Mouse (Mus musculus) thymus, postnatal 14 days (tissue): ENCODE data around the gene Slc9a9.

Experiments used
- DNase-seq: peaks from one replicate; pipeline ENCODE4 v3.0.0; 2021

The Slc9a9 gene

DNA sequence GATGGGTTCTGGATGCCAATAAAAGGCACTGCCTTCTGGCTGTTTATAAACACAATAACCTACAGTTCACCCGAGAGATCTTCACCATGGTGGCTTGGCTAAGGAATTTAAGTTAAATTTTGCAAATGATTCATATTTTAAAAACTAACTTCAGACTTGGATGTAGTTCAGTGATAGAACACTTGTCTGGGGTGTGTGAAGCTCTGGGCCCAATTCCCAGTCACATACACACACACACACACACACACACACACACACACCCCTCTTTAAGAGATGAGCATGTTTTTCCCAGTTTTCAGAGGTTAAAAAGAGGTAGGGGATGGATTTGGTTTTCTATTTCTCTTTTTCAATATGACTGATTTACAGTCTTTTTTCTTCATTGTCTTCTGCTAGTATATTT lies 15.9 kb downstream of the Slc9a9 start:
- DNase-seq = no peak

DNA sequence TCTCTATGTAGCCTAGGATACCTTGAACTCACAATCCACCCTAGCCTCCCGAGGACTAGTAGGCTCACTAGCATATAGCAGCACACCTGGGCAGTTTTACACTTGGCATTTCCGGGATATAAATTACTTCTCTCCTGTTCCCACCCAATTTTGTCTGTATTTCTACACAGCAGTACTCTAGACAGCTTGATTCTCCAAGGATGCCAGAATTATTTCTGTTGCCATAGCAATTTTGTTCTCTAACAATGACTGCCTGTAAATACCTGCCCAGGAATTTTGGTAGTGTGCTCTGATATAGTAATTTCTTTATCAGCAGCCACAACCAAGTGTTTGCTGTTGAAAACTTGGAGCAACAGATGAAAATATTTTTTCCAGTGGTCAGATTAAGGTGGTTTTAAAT lies 16.7 kb downstream of the Slc9a9 start:
- DNase-seq = no peak

DNA sequence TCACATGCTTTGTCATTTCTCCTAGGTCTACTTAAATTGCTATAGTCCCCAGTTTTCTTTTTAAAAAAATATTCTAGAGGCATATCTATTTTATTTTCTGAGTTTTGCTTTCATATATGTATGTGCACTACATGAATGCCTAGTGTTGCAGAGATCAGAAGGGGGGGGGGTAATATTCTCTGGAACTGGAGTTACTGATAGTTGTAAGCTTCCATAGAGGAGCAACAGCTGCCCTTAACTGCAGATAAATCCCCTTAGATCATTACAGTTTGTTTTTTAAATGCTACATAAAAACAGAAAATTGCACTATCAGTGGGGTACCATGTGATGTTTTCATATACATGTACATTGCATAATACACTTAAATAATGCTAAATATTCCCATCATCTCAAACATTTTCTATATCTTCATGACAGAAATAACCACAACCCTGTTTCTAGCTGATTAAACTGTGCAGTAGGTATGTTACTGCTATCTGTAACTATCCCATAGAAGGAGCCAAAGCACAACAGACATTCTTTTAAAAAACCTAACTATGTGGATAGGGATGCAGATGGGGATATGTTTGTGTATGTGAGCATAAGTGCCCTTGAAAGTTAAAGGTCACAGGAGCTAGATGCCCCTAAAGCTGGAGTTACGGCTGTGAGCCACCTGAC lies 17.6 kb downstream of the Slc9a9 start:
- DNase-seq = no peak

DNA sequence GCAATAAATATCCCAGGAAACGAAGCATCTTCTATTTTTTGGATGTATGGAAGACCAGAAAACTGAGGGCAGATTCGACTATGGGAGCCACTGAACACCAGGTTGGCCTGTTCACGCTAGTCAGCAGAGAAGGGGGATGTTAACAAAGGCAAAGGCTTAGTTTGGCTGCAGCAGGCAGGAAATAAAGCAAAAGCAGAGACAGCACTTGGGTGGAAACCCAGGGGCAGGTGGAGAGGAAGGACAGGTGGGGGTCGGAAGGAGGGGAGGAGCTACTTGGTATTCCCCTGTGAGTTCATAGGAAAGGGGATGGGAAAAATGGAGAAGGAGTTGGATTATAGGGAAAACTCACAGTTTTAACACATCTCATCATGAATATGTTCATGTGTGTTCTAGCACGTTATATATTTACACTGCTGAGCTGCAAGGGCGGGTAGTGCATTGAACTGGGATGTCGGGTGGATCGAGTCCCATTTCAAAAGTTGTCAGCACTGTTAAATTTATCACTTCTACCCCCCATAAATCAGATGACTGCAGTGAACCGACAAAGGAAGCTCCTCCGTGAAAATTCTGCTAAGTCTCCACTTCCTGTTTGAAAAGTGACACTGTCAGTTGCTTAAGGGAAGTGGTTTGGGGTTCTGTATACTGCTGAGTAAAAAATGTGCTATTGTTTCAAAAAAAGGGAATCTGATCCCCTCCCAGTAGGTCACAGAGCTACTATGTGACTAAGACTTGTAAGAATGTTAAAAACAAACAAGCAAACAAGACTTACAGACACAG lies 21.8 kb downstream of the Slc9a9 start:
- peak; percentile 70 for DNase-seq

DNA sequence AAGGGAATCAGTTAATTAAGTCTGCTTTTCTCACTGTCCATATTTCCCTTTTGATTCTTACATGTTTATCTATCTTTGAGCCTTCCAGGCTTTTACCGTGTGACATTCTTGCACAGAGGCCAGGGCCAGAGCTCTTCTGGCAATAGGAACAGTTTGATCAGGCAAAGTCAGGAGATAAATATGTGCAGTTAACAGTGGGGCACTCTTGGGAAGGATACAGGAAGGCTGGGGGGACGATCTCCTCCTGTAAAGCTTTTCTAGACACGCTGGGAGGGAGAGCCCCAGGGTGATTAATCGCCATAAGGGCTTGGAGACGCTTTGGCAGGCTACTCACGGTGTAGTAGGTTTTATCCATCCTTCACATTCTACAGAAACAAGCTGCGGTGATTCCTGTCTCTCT lies 22.4 kb downstream of the Slc9a9 start:
- DNase-seq = no peak

DNA sequence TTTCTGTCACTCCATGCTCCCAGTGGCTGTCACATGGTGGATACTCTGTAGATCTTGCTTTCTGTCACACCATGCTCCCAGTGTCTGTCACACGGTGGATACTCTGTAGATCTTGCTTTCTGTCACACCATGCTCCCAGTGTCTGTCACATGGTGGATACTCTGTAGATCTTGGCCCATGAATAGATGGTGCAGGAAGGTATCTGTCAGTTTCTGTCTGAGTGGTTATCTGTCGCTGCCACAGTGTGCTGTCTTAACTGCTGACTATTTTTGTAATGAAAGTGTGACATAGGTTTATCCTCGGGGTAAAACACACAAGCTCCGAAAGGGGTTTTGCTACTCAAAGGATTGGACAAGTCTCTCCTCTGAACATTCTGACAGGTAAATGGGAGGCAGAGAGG lies 24.5 kb downstream of the Slc9a9 start:
- no peak for DNase-seq

DNA sequence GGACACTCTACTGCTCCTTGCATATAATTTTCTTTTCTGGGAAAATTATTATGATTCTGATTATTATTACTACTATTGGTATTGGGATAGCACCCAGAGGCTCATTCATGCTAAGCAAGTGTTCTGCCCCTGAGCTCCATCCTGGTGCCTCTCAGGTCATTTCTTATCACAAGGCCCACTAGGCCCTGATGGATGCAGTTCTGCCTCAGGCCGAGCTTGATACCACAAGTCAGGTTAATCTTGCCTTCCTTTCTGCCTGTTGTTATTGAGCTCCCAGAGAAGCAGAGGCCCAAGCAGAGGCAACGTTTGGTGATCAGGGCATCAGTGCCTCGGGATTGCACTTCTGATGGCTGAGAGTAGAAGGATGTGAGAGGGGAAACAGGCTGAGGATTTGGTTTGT lies 25.3 kb downstream of the Slc9a9 start:
- DNase-seq = no peak

DNA sequence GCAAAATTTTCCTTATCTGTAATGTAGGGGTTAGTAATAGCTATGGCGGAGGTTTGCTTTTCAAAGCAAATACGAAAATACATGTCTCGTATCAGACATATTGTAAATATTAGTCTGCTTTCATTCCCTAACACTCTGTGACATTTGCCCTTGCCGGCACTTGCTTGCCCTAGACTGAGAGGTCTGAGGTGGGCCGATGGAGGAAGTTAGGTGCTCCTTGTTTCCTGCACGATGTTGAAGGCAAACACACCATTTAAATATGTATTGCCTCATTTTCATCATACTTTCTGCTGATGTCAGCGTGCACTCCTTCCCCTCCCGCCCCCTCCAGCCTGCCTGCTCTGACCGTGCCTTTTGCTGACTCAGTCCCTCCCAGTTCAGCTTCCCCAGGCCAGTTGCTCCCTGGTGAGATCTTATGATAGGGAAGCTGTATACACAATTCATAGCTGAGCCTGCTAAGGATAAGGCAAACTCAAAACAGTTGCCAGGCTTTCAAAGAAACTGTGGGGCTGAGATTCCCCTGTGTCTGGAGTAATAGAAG lies 26.9 kb downstream of the Slc9a9 start:
- peak; percentile 50 for DNase-seq

DNA sequence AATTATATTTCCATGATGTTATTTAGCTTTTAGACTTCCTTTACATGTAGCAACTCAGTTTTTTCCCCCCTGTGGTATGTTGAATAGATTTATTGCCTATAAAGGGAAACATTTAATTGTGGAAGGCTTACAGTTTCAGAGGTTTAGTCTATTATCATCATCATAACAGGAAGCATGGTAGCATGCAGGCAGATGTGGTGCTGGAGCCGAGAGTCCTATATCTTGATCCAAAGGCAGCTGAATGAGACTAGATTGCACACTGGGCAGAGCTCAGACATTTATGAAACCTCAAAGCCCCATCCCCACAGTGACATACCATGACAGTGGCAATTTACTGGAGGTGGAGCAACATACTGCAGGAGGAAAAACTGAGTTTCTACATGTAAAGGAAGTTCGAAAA lies 28.5 kb downstream of the Slc9a9 start:
- no peak for DNase-seq

DNA sequence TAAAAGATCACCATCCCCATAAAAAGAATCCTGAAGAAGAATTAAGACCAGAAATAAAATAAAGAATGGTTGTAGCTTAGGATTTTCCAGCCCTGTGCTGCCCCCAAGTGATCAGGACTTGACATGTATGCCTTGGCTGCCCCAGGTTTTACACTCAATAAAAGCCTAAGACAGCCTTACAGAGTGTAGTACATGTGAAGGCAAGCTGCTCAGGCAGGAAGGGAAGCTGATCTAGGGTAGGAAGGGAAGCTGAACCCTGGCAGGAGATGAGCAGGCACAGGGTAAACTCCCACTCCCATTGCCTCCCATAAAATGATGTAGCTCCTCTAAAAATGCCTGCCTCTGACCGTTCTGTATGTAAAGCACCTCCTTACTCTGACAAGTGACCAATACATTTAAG lies 30.8 kb downstream of the Slc9a9 start:
- peak; percentile 69 for DNase-seq

DNA sequence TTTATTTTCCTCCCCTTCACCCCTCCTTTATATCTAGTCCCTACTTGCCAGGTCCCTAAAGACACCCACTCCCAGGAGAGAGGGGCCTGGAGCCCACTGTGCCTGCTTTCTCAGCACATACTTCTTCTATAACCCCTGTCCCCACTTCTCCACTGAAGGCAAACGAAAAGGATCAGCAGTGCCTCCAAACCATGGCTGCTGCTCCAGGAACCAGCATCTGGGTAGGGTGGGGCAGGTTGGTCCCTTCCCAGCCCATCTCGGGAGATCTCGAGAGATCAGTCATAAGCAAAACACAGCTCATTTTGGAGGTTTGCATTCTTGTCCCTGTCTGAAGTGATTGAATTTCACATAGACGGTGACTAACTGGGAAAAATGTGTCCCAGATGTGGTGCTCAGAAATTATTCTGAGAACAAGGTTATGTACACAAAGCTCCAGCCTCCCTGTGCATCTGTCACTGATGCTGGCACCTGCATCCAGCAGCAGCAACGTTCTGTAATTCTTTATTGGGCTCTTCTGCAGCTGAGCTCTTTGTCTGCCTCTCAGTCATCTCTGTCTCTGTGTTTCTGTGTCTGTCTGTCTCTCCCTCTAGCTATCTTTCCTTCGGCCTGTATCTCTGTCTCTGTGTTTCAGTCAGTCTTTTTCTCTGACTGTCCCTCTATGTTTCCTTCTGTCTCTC lies 31.6 kb downstream of the Slc9a9 start:
- peak; percentile 2 for DNase-seq

DNA sequence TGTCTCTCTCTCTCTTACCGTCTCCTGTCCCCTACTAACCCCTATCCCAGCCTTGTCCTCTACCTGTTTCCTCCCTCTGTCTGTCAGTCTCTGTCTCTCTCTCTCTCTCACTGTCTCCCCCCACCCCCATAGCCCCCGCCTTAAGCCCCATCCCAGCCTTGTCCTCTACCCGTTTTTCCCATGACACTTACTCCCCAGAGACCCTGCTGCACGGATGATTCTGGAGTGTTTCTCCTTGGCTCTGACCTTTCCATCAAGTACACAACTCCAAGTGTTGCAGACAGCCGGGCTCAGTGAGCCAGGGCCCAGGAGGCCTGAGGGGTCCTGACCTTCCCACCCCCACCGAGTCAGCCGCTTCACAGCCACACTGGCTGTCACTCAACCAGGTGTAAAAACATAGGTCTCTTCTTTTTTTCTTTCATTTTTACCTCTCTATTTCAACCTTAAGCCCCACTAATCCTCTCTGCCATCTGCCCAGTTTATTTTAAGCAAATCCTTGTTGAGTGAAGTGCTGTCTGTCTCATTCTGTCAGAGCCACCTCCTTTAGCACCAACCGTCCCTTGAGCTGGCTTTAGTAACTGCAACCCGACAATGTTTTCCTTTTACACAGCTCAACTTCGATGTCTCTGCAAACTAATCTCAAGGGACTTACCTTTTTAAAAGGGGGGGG lies 32.4 kb downstream of the Slc9a9 start:
- no peak for DNase-seq

DNA sequence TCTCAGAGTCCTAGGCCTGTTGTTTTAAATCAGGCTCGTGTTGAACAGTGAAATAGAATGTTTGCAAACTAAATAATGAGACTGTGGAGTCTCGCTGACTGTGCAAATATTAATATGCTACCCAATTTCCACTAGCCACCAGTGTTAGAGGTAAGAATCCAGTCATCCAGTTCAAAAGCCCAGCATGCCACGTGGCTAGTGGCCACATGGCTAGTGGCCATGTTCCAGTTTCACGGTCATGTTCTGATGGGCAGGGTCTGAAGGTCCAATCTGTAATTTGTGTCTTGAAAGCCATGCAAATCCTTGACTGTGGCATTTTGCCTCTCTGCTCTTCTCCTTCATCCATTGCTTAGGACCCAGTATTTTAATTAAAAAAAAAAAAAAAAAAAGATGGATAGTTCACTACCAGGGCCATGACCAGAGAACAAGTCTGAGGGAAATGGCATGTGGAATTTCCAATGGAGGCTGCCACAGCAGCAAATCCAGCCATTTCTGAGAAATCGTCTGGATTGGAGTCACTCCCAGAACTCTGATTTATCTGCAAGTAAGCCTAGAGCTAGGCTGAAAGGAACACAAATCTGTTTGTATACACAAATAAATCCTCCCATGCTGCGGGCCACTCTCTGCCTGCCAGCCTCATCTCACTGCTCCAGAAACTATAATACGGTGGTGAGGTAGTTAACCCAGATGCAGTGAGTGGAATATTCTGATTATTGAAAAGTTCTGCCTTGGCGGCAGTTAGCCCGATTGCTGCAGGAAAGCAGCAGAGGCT lies 35.5 kb downstream of the Slc9a9 start:
- peak; percentile 1 for DNase-seq

DNA sequence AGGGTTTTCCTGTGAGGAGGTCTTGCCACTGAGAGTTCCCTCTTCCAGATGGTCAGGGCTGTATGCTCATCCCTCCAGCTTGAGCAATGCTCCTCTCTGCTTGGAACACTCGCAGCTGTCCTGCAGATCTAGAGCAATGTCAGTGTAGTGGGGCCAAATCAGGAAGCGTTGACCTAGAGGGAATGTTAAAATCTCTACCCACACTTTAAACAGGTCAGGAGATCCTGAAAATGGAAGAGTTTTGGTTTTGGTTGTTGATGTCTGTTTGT lies 36.0 kb downstream of the Slc9a9 start:
- DNase-seq = peak; percentile 1

DNA sequence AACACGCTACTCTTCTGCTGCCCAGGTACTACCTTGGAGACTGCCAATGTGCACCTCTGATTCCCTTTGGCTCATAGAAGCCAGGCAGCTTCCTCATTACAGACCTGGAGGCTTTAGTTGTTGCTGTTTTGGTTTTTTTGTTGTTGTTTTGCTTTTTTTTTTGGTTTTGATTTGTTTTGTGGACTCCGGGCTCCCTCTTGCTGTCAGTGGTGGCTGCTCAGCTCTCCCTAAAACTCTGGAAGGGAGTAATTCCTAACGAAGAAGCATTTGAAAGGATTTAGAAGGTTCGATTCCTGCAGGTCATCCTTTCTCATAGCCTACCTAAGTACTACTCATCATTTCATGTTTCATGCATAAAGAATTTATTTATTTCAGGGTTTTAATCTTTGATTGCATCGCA lies 42.4 kb downstream of the Slc9a9 start:
- no peak for DNase-seq

DNA sequence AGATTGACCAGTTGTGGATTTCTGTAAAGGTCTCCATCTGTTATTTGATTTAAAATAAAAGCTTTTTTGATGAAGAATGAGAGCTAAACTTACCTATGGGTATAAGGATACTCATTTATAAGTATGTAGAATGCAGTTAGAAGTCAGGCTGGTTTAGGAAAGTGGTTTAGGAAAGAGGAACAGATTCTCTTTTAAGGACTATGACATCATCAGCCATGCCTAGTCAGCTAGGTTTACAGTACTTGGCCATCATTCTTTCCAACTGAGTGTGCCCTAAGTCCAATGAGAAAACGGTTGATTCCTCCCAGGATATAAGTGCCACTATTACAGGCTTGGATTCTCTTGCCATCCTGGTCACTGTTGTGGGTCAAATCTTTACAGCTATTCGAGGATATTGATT lies 47.0 kb downstream of the Slc9a9 start:
- DNase-seq = no peak

DNA sequence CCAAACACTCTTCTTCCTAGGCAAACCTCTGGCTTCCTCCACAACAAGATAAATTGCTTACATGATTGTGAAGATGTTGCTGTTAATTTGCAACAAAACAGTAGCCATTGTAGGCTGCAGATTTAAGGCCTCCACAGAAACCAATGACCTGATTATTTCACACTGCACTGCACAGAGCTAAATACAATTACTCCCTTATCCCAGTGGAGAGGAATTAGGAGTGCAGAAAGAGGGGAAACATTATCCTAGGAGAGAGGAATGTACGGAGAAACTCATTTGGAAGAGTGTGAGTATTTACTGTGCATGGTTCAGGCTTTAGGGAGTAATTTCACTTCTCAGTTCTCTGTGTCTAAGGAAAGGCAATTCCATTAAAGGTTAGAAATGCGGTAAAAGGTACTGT lies 53.9 kb downstream of the Slc9a9 start:
- no peak for DNase-seq

DNA sequence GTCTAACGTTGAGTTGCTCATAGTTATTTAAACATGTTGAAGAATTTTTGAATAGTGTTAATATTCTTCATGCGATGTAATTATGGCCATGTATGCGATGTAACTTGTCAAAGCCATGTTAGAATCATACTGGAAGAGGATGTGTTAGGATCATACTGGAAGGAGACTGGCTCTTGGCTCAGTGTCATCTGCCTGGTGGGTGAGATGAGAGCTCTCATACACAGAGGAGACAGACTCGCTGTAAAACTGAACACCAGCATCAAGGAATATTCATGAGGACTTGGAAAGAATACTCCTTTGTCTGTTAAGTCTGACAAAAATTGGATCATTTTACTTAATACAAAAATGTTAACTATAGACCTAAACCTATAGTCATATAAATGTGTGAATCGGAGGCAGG lies 55.4 kb downstream of the Slc9a9 start:
- DNase-seq = no peak

DNA sequence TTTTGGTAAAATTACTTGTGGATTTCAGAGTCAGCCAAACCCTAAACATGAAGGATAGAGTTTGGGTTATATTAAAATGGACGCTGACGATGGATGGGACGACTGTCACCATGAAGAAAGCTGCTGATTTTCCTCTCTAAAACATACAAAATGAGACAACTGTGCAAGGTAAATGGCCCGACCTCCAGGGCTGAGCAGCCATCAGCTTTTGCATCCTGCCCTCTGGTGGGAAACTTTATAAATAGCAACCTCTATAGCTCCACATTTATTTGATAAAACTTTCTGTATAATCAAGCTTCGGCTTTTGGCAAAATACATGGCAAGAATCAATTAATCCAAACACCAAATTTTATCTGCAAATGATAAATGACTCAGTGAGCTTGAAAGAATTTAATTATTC lies 57.7 kb downstream of the Slc9a9 start:
- peak; percentile 41 for DNase-seq

DNA sequence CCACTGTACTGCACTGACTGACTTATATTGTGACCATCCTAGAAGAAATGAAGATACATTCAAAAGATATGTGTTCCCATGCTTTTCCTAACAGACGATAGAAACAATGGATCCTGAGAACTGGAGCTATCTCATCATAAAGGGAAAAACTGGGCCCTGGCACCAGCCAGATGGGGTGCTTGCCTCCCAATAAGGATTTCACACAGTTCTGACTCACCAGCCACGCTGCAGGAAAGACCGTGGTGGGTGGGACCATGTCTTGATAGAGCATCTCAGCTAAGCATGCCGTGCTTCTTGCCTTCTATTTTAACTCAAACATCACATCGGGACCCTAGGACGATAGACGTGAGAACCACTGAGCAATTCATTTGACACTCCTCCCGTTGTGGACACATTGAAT lies 60.7 kb downstream of the Slc9a9 start:
- no peak for DNase-seq

DNA sequence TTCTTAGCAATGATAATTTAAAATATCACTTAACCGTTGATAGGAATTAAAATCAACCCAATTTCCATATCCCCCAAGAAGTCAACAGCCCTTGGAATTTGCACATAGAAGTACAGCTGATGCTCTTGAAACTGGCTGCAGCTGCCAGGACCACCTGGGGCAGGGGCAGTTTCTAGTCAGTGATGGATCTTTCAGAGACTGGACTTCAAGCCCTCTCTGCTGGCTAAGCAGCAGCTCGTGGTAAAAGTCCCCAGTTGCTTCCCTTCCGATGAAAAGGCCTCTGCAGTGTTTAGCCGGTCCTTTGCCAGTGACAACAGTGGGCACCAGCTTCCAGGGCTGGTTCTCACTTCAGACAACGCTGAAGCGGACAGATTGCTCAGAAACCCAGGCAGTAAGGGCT lies 62.4 kb downstream of the Slc9a9 start:
- no peak for DNase-seq

DNA sequence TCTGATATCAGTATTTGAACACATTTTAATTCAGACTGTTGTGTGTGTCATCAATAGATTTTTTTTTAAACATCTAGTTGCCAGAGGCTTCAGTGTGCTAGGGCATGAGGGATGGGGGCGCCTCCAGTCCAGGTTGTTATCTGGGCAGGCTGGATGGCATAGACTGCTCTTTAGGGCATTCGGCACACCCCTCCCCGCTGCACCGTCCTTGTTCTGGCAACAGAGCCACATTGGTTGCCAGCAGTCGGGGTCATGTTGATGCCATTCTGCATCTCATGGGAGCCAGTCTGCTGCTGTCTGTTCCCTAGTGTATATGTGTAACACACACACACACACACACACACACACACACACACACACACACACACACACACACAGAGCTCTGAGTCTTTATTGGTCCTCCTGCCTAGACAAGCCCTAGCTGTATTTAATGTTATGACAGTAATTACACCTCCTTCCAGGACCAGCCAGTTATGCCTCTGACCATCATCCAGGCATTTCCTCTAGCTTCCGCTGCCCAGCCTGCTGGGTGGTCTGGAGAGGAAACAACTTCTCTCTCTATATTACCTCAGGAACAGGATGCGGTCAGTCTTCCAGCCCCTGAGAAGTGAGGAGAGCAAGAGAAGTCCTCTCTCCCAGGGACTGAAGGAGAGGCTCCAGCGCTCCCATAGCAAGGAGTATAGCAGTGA lies 63.0 kb downstream of the Slc9a9 start:
- no peak for DNase-seq
